Mouse (Mus musculus) kidney, postnatal 14 days (tissue): ENCODE data around the gene Olfr622.

Experiments used
- DNase-seq: peaks from one replicate; pipeline ENCODE4 v3.0.0; 2022; ENCODE audit warnings: mixed read lengths

Gene Olfr622

GRCm38 (mm10) chr7:103642602-103643001 is at the start of gene Olfr622:
Gene Olfr622, minus strand, starts transcription at chr7:103642702.
- no peak for DNase-seq

- DNase-seq, result no peak
Measured at GRCm38 (mm10) chr7:103682420-103682819, 39.9 kb upstream of the Olfr622 start, which contains the start of gene Olfr625-ps1. Gene Olfr625-ps1, plus strand, starts transcription at chr7:103682720.

- no peak for DNase-seq
Measured at GRCm38 (mm10) chr7:103671091-103671490, 28.6 kb upstream of the Olfr622 start, which contains the start of gene Olfr624. Gene Olfr624, minus strand, starts transcription at chr7:103671191.

- no peak for DNase-seq
Measured at GRCm38 (mm10) chr7:103663598-103663997, 21.1 kb upstream of the Olfr622 start, which contains the start of gene Olfr623. Gene Olfr623, minus strand, starts transcription at chr7:103663698.

- no peak for DNase-seq
Measured at GRCm38 (mm10) chr7:103644070-103644469, 1.6 kb upstream of the Olfr622 start.

GRCm38 (mm10) chr7:103636795-103637194 is 5.7 kb downstream of the Olfr622 start:
- no peak for DNase-seq

- no peak for DNase-seq
Measured at GRCm38 (mm10) chr7:103612434-103612833, 30.1 kb downstream of the Olfr622 start, which contains the start of gene Olfr620. Gene Olfr620, minus strand, starts transcription at chr7:103612534.

- no peak for DNase-seq
Measured at GRCm38 (mm10) chr7:103607425-103607824, 35.1 kb downstream of the Olfr622 start.

GRCm38 (mm10) chr7:103600275-103600674 is 42.2 kb downstream of the Olfr622 start, which contains the start of gene Olfr619:
Gene Olfr619, plus strand, starts transcription at chr7:103600575.
- DNase-seq, result no peak

- no peak for DNase-seq
Measured at GRCm38 (mm10) chr7:103589803-103590202, 52.7 kb downstream of the Olfr622 start, which contains the start of gene Olfr618. Gene Olfr618, plus strand, starts transcription at chr7:103590103.
